Mouse (Mus musculus) inflammation-experienced regulatory T-cells, adult 6 months (primary cell): Measurements from ENCODE around the gene Pcdh7. TPM values are rescaled to one million over a fixed set of nuclear protein-coding genes. Genes with fewer than 3 reads are reported as not detected.
"Not testable (repeated sequence)": the region's sequence is repeated elsewhere in the genome, so short reads cannot be mapped to it uniquely, and the experiment has no call there.

Experiments used
- ATAC-seq: one replicate; pipeline ENCODE4 v1.8.0; 2017
- polyA plus RNA-seq, 3 experiments: library from polyadenylated mRNA; unstranded; fragments of 100-300 nt; shearing (Covaris generic); gene quantifications; one replicate each; pipeline ENCODE4 v1.2.1; 2017

Gene Pcdh7
- polyA plus RNA-seq: not detected

- no peak for ATAC-seq
Observed at GRCm38 (mm10) chr5:57717906-57718875, at the start of gene Pcdh7. Gene Pcdh7, plus strand, starts transcription at chr5:57717967.

- ATAC-seq: not testable (repeated sequence)
Observed at GRCm38 (mm10) chr5:57676970-57677369, 40.8 kb upstream of the Pcdh7 start.

GRCm38 (mm10) chr5:57708396-57708795 is 9.4 kb upstream of the Pcdh7 start:
- no peak for ATAC-seq

GRCm38 (mm10) chr5:57713980-57714379 is 3.8 kb upstream of the Pcdh7 start:
- ATAC-seq: no peak

GRCm38 (mm10) chr5:57714621-57715523 is 2.9 kb upstream of the Pcdh7 start:
- ATAC-seq: no peak

- no peak for ATAC-seq
Observed at GRCm38 (mm10) chr5:57715524-57716400, 2.0 kb upstream of the Pcdh7 start.

GRCm38 (mm10) chr5:57716421-57717237 is 1.1 kb upstream of the Pcdh7 start:
- no peak for ATAC-seq

GRCm38 (mm10) chr5:57717238-57717905 is 395 bp upstream of the Pcdh7 start:
- ATAC-seq: no peak

GRCm38 (mm10) chr5:57718876-57719593 is 1.3 kb downstream of the Pcdh7 start:
- no peak for ATAC-seq

- no peak for ATAC-seq
Observed at GRCm38 (mm10) chr5:57719594-57720185, 1.9 kb downstream of the Pcdh7 start.

GRCm38 (mm10) chr5:57720206-57720880 is 2.6 kb downstream of the Pcdh7 start:
- ATAC-seq: no peak

- ATAC-seq: no peak
Observed at GRCm38 (mm10) chr5:57721148-57721712, 3.5 kb downstream of the Pcdh7 start.

- ATAC-seq: no peak
Observed at GRCm38 (mm10) chr5:57721927-57722326, 4.2 kb downstream of the Pcdh7 start.

GRCm38 (mm10) chr5:57733451-57733850 is 15.7 kb downstream of the Pcdh7 start:
- no peak for ATAC-seq

GRCm38 (mm10) chr5:57735723-57736122 is 18.0 kb downstream of the Pcdh7 start:
- no peak for ATAC-seq

- no peak for ATAC-seq
Observed at GRCm38 (mm10) chr5:57742924-57743323, 25.2 kb downstream of the Pcdh7 start.

GRCm38 (mm10) chr5:57743956-57744661 is 26.3 kb downstream of the Pcdh7 start:
- no peak for ATAC-seq

GRCm38 (mm10) chr5:57745879-57746278 is 28.1 kb downstream of the Pcdh7 start:
- no peak for ATAC-seq
